Mouse (Mus musculus) duodenum, adult 2 months (tissue): Measurements from ENCODE around the gene Slitrk2. TPM values are rescaled to one million over a fixed set of nuclear protein-coding genes. Genes with fewer than 3 reads are reported as not detected.

Source experiments
- polyA plus RNA-seq: library from polyadenylated mRNA; depleted of rRNA; stranded (reverse); fragments of >200 nt; gene quantifications from 2 replicates; pipeline ENCODE4 v1.2.3, GENCODE M21; 2012; ENCODE audit warnings: low replicate concordance; rRNA removed

The Slitrk2 gene
- not detected in 2 replicates for polyA plus RNA-seq

GRCm38 (mm10) chrX:66648911-66649620, at the start of gene Slitrk2:
Gene Slitrk2, plus strand, starts transcription at chrX:66649318.

